Mouse (Mus musculus): ENCODE data around the gene Elane.

The Elane gene

DNA sequence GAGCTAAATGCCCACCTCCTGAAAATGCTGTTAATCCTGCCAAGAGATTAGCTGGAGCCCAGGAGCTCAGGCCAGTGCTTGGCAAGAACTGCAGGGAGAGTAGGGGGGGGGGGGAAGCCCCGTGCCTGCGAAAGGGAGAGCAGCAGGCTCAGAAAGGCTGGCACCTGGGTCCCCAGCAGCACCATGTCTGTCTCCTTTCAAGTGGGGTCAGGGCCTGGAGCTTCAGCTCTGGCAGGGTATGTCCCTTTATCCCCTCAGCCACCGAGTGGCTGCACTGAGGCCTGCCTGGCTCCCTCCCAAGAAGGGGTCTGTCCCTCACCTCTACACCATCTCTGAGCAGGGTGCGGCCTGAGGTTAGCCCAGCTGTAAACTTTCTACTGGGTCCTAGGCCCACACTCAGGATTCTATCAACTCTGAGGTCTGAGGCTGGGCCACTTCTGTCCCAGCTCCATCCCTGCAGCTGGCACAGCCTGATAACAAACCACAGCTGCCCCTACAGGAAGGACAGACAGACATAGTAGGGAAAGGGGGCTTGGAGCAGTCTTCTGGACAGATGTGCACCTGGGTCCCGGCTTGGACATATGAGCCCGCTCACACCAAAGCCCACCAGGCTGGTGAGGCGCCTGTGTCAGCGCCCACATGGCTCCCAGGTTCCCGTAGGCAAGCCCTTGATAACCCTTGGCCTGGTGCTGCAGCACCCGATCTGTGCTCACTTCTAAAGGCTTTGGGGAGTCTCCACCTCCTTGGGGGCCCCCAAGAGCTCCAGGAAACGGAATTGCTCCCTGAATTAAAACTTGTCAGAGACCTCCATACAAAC, 28.3 kb downstream of the Elane start:
- DNase-seq (ENCODE audit: low read depth in 1 of 2, low spot score in 2 of 2) = no peak

DNA sequence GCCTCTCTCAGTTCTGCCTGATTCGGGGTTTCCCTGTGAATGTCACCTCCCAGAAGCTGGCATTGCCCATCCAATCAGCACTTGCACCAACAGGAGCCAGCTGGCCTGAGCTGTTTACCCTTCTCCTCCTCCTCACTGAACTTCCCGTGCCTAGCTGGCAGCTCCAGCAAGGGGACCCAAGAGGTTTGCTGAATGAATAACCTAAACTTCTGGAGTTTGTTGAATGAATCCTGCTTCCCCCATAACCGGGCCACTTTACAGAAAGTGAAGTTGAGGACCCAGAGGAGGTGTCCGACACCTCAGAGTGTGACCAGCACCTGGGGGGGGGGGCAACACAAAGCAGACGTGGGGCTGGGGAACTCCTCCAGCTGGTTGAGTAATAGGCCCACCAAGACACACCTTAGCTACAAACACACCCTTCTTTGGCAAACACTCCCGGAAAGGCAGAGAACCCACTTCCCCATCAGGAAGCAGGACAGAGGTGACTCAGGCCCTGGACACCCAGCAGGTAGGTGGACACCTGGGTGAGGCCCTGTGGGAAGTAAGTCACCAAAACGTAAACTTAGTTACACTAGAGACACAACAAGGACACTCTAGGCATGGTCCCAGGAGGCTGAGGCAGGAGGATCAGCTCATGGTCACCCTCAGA, 29.0 kb downstream of the Elane start:
- no peak for DNase-seq (ENCODE audit: low read depth in 1 of 2, low spot score in 2 of 2)

DNA sequence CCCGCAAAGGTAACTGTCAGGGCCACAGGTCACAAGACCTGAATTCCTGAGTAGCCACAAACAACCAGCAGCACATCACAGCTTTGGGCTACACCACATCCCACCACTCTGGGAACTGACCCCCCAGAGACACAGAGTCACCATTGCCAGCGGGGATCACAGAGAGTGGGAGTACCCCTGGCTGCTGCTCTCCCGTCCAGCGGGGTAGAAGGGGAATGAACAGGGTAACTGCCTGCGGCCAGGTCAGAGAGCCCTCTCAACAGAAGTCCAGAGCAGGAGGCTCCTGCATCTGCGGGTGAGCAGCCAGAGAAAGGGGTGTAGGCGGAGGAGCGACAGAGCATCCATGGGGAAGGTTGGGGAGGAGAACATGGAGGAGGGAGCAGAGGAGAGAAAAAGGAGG, 30.0 kb downstream of the Elane start:
- no peak for DNase-seq (ENCODE audit: low read depth in 1 of 2, low spot score in 2 of 2)

DNA sequence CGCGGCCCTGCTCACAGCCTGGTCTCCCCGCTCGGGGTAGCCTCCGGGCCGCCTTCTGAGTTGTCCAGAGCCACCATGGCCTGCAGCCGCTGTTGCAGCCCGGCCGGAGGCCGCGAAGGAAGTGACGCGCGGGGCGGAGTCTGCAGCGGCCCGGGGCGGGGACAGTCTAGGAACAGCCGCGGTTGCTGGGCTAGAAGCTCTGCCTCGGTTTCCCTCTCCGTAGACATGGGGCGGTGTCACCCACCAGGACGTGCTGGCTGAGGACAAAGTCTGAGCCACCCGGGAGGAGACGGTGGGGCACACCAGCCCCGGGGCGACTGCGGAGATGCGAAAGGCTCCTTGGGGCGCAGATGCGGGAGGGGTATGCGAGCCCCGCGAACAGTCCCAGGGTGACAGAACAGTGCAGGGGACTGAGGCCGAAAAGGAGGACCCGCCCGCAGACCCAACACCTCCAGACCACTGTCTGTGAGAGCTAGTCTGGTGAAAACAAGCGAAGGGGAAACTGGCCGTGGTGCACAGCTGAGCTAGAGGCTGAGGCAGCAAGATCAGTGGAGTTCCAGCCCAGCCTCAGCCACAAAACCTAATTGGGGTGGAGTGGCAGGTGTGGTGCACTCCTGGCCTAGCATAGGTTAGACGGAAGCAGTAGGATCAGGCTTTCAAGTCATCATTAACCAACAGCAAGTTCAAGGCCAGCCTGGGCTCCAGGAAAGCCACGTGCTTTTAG, 30.9 kb downstream of the Elane start, which contains the start of gene Kiss1r:
Gene Kiss1r (plus strand): TSS at position 164 of the 724 bp plus-strand sequence.
- peak; percentile 42 to 79 for DNase-seq (ENCODE audit: low read depth in 1 of 2, low spot score in 2 of 2)

DNA sequence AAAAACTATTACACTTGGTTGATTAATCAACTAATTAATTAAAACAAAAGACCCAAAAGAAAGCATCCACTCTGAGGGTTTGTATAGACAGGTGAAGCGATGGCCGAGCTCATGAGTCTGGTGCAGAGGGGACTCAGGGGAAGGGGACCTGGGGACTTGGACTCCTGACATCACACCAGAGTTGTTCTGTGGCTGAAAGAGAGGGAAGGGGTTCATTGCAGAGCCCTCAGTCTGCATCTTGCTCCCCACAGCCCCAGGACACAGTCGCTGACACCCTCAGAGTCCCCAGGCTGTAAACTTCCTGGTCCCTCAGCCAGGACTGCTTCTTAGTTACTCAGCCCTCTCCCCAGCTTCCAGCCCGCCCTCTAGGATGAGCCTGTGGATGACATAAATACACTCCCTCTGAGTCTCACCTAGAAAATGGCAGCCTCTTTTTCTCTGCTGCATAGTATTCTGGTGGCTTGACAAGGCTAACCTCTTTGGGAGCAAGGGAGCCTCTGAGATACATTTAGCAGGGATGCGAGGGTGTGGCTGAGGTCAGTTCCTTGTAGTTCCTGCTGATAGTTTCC, 31.6 kb downstream of the Elane start:
- no peak for DNase-seq (ENCODE audit: low read depth in 1 of 2, low spot score in 2 of 2)

DNA sequence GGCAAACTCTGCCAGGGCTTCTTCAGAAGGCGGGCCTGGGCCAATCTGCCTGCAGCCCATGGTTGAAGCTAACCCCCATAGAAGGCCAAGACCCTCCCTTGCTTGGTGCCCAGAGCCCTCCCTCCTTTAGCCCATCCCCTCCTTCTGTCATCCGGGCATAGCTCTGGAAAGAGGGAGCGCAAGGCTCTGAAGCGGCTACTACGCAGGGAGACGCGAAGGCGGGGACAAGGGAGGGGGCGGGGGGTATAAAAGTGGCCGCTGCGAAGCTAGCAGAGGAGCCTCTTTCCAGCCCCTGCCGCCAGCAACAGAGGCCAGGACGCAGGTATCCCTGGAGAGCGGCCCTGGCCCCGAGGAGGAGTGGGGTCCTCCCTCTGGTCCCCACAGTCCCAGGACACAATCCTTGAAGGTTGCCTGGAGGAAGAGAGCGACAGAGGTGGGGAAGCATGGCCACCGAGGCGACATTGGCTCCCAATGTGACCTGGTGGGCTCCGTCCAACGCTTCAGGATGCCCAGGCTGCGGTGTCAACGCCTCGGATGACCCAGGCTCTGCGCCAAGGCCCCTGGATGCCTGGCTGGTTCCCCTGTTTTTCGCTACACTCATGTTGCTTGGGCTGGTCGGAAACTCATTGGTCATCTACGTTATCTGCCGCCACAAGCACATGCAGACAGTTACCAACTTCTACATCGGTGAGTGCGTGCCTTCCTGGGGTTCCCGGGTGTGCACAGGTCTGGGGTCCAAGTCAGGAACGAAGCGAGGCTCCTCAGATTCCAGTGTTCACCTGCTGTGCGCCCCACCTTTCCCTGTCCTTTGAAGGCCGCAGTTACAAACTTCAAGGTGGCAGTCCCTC, 32.4 kb downstream of the Elane start:
- DNase-seq (ENCODE audit: low read depth in 1 of 2, low spot score in 2 of 2) = no peak

DNA sequence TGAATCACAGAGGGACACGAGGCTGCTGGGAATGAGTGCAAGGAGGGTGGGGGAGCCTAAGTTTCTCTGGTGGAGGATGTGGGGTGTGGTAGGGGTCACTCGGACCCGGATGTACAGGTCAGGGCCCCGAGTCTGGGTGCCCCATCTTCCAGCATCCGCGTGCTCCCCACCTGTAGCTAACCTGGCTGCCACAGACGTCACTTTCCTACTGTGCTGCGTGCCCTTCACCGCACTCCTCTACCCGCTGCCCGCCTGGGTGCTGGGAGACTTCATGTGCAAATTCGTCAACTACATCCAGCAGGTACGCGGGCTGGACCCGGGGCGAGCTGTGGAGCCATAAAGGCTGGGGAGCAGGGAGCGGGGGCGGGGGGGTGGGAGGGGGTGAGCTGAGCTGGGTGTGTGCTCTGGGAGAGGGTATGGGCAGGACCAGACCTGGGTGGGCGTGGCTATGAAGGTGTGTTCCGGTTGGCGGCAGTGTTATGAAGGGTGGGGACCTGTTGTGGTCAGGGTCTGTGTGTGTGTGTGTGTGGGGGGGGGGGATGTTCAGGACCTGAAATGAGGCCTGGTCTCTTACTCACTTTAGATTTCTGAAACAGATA, 33.3 kb downstream of the Elane start:
- DNase-seq (ENCODE audit: low read depth in 1 of 2, low spot score in 2 of 2) = no peak

DNA sequence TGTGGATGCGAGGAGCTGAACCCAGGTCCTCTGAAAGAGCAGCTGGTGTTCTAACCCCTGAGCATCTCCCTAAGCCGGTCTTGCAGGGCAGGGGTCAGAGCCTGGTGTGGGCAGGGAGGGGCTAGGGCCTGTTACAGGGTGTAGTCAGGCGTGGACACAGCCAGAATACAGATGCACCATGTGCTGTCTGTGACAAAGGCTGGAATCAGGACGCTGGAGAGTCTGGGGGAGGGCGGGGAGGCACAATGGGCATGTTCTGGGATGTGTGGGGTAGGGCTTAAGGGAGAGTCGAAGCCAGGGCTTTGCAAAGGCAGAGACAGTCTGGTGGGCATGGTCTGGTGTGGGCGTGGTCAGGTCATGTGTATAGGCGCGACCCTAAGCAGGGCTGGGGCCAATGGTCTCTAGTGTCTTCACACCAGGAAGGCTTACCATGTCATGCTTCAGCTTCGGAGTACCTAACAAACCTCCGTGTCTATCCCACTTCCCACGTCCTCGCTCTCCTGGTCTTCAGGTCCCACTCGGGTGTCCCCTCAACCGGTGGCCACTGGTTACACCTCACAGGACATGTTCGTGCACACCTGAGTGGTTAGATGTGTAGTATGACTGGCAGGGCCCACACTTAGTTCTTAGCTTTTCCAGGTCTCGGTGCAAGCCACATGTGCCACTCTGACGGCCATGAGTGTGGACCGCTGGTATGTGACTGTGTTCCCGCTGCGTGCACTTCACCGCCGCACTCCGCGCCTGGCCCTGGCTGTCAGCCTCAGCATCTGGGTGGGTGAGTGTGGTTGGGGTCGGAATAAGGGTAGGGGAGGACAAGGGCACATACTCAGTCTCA, 34.2 kb downstream of the Elane start:
- DNase-seq (ENCODE audit: low read depth in 1 of 2, low spot score in 2 of 2) = no peak

DNA sequence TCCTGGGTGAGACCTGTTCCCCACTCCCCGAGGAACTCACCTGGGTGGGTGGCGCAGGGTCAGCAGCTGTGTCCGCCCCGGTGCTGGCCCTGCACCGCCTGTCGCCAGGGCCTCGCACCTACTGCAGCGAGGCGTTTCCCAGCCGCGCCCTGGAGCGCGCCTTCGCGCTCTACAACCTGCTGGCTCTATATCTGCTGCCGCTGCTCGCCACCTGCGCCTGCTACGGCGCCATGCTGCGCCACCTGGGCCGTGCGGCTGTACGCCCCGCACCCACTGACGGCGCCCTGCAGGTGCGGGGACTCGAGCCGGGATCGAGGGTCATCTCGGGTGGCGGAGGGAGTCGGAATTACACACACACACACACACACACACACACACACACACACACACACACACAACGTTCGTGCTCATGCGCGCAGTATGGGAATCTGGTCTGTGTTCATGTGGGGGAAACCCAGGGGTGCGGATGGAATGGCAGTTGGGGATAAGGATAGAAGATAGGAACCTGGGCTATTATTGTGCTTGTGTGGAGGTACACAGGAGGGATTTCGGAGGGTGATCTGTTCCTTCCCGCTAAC, 35.0 kb downstream of the Elane start, which contains the start of gene R3hdm4:
Gene R3hdm4 (minus strand): TSS at position 251 of the 578 bp plus-strand sequence.
- no peak for DNase-seq (ENCODE audit: low read depth in 1 of 2, low spot score in 2 of 2)

DNA sequence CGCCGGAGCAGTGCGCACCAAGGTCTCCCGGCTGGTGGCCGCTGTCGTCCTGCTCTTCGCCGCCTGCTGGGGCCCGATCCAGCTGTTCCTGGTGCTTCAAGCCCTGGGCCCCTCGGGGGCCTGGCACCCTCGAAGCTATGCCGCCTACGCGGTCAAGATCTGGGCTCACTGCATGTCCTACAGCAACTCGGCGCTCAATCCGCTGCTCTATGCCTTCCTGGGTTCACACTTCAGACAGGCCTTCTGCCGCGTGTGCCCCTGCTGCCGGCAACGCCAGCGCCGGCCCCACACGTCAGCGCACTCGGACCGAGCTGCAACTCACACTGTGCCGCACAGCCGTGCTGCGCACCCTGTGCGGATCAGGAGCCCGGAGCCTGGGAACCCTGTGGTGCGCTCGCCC, 35.5 kb downstream of the Elane start:
- no peak for DNase-seq (ENCODE audit: low read depth in 1 of 2, low spot score in 2 of 2)

DNA sequence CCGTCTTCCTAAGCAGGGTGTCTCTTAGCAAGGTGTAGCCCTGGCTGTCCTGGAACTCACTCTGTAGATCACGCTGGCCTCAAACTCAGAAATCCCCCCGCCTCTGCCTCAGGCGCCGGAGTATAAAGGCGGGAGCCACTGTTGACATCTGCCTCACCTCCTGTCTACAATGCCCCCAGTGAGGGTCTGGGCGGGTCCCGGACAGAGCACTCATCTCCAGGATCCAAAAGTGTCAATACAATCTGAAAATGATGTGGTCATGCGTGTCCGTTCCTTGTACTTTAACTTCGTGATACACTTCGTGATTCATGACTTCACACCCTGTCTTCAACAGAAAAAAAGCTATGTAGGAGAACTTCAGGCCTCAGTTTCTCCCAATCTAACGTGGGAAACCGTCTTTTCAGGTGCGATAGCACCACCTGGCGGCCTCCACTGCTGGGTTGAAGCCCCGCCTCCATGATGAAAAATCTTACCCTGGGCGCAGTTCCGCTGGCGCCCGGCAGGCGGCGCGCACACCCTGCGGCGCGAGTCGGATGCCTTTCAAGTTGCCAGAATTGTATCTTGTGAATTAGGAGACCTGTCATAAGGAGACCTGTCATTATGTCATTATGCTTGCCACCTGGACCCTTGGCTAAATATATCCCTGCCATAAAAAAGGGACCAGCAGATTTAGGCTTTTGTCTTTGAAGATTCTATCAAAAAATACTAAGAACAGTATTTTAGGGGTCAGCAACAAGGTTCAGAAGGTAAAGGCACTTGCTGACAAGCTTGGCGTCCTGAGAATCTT, 39.1 kb downstream of the Elane start:
- peak; percentile 76 to 90 for DNase-seq (ENCODE audit: low read depth in 1 of 2, low spot score in 2 of 2)

DNA sequence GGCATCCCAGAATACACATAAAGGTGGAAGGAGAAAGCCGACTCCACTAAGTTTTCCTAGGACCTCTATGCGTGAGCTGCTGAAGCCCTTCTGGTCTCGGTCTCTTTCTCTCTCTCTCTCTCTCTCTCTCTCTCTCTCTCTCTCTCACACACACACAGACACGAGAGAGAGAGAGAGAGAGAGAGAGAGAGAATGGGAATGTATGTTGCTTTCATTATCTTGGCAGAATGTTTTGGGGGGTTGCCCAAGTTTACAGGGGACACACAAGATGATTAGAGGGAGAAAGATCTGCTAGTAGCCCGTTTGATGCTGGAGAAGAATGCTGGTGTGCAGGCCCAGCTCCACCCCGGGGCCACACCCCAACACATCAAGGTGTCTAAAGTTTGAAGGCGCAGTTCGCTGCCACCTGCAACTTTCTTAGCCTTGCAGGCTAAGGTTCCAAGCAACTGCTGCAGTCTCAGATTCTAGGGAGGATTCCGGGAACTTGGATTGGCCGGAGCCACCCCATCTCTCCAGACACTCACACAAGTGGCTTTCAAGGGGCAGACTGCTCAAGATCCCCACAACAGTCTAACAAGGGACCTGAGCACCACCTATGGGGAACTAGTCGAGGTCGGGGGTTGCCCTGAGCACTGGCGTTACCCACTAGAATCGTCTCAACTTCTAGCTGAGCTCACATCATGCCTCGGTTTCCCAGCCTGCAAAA, 39.9 kb downstream of the Elane start:
- DNase-seq (ENCODE audit: low read depth in 1 of 2, low spot score in 2 of 2) = no peak

DNA sequence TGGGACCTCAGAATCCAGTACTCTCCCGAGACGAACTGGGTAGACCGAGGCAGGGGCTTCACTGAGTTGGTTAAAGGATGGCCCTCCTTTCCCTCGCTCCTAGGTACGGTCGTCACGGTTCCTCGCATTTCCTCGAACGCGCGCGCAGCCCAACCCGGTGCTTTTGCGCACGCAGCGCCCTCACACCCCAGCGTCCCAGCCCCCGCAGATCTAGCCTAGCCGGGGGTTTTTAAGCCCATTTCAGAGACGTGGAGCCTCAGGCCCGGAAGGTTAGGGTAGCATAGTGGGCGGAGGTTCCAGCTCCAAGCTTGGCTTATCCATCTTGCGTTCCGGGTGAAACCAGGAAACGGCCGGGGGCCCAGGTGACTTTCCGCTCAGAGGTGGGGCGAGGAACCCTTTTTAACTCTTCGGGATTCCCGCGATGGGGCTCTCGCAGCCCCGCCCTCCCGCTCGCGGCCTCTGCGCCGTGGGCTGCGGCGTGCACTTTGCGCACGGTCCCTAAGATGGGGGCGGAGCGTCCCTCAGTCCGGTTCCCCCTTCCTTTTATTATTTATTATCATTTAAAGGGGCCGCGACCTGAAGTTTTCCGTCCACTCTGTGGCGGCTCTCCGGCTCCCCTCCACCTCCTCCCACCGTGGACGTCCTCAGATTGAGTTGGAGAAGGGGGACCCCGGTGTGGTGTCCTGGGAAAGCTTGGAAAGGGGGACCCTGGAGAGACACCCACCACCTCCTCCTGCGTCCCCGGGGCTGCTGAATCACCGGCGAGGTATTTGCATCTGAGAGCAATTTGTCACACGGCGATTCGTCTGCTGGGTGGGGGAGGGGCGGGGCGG, 40.7 kb downstream of the Elane start, which contains the start of gene Arid3a:
Gene Arid3a (plus strand): TSS at position 553 of the 833 bp plus-strand sequence.
- DNase-seq (ENCODE audit: low read depth in 1 of 2, low spot score in 2 of 2) = peak; percentile 59 to 78

DNA sequence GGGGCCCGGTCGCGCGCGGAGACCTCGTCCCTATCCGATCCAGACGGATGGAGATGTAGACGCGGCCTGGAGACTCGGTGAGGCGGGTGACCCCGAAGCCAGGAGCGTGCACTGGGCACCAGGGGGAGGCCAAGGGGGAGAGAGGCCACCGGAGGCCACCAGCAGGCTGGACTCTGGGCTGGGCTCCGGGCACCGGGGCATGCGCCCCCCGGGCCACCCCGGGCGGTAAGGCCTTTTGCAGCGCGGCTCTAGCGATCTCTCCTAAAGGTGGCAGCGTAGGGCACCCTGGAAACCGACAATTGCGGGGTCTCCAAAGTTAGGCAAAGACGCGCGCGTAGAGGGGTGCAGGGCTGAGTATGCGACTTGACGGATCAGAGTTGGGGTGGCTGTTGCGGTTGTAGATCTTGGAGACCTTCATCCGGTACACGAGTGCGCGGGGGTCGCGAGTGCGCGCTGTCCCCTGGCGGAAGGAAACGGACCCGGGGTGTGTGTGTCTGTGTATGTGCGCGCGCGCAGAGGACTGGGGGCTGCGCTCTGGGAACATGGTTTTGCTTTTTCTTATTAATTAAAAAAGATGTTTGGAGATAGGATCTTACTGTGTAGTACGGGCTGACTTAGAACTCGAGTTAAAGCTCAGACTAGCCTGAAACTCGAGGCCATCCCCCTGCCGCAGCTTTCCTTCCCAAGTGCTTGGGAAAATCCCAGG, 41.4 kb downstream of the Elane start:
- DNase-seq (ENCODE audit: low read depth in 1 of 2, low spot score in 2 of 2) = no peak

DNA sequence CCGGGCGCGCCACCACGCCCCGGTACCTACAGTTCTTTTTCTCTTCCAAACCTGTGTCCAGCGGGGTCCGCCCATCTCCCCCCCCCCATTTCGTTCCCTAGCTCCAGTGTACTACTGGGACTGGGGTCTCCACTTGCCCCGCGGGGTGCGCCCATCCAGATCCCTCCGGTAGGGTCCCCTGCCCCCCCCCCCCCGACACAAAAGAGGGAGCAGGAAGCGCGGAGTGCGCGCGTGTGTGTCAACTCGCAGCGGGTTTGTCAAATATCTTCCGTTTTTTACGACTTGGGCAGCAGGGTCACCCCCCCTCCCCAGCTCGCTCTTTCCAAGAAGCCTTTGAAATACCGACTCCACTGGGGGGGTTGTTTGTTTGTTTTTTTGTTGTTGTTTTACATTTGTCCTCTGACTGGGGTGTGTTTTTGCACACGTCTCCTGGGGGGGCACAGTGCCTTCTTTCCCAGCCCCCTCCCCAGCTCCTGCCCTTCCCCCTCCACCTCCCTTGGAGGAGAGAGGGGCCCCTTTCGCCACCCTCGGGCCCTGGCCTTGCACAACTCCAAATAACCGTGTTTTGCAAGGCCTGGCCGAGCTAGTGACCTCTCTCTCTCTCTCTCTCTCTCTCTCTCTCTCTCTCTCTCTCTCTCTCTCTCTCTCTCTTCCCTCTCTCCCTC, 42.1 kb downstream of the Elane start:
- peak; percentile 34 to 50 for DNase-seq (ENCODE audit: low read depth in 1 of 2, low spot score in 2 of 2)
